Mouse (Mus musculus): ENCODE measurements around the gene Agt.

Gene Agt

GRCm38 (mm10) chr8:124507572-124508320, 61.8 kb downstream of the Agt start:
- DNase-seq (ENCODE audit: low spot score in 2 of 2), result no peak

Data from spleen, postnatal 4 days (tissue).